Mouse (Mus musculus): ENCODE measurements around the gene Cdh3. TPM values are rescaled to one million over a fixed set of nuclear protein-coding genes. Genes with fewer than 3 reads are reported as not detected.

Cdh3 gene
- 0.27 and 0.52 TPM in 2 replicates for total RNA-seq (2021)
- long read RNA-seq: 0 reads

GRCm38 (mm10) chr8:106510365-106510975, at the start of gene Cdh3:
Cdh3 (plus strand) TSS chr8:106510891.
- peak; percentile 14 for DNase-seq

DNA sequence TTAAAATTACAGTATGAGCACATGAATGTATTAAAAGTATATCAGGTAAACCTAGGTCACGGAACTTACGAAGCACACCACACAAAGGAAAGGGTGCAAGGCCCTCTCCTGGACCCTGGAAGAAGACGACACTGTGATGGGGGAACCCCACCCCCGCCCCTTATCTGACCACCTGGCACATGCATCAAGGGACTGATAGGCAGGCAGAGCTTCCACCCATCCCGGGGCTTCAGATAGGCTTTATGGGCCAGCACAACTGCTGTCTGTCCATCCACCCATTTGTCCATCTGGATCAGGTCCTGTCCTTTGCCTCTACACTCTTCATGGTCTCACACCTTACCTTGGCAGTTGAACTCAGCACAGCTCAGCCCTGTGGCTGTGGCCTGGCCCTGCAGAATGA, 48.6 kb upstream of the Cdh3 start:
- DNase-seq: no peak

DNA sequence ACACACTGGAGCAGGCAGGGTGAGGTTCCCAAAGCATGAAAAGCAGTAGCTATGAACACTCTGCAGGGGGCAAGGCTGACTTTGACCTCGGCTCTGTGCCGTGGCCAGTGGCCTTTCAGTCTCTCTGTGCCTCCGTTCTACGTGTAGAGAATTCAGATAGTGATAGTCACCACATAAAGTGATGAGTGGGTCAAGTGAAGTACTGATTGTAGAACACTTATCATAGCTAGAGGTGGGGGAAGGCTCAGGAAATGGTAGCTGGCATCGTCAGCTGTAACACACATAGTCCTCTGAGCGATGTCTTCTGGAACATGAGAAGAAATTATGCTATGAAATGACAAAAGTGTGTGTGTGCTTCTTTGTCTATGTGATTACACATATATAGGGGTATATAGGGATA, 46.9 kb upstream of the Cdh3 start:
- DNase-seq: no peak

GRCm38 (mm10) chr8:106469485-106469884, 41.2 kb upstream of the Cdh3 start:
- no peak for DNase-seq

- DNase-seq: no peak
Measured at GRCm38 (mm10) chr8:106474001-106474400, 36.7 kb upstream of the Cdh3 start.

- no peak for DNase-seq
Measured at GRCm38 (mm10) chr8:106500018-106500685, 10.5 kb upstream of the Cdh3 start, which contains the start of gene 6030452D12Rik. 6030452D12Rik (plus strand) TSS chr8:106500522.

DNA sequence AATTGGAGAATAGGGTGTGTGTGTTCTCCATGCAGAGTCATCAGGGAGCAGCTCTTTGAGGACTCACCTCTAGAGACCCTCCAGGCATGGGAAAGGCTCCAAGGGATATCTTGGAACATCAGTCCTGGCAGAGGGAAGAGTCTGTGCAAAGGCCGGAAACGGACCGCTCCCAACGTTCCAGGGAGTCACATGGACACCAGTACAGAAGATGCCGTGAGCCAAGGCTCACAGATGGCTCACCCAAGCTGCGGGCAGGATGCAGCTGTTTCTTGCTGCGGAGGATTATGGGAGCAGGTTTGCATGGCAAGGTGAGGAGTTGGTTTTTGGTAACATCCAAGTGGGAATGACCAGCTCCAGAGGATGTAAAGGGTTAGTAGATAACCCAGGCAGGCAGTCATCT, 6.5 kb upstream of the Cdh3 start:
- DNase-seq: no peak

GRCm38 (mm10) chr8:106505328-106505965, 5.2 kb upstream of the Cdh3 start:
- no peak for DNase-seq

- DNase-seq: no peak
Measured at GRCm38 (mm10) chr8:106506106-106506505, 4.6 kb upstream of the Cdh3 start.

DNA sequence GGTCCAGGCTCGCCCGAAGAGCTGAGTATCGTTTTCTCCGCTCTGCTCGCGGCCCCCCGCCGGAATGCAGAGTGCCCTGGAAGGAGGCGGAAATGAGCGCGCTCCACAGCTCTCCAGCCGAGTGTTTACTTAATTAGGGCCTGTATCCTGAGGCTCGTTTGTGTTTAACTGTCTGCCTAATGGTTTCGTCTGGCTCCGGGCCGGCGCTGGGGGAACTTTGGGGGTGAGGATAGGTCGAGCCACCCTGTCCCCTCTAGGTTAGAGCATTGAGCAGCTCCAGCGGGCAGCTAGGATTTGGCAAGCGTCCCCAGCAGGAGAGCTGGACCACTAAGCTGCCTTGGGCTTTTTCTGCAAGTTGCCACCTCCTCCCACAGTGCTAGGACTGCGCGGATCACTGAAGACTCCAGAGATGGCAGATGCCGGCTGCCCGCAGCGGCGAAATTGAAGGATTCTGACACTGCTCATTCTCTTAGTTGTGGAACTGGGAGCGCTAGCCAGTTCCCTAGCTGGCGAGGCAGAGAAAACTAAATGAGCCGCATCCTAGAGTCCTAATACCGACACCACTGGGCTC, 2.8 kb upstream of the Cdh3 start:
- DNase-seq: peak; percentile 17

- no peak for DNase-seq
Measured at GRCm38 (mm10) chr8:106508456-106508855, 2.2 kb upstream of the Cdh3 start.

- DNase-seq: no peak
Measured at GRCm38 (mm10) chr8:106509079-106509780, 1.5 kb upstream of the Cdh3 start.

GRCm38 (mm10) chr8:106511065-106511501, 392 bp downstream of the Cdh3 start:
- DNase-seq: no peak

GRCm38 (mm10) chr8:106511531-106512041, 895 bp downstream of the Cdh3 start:
- no peak for DNase-seq

GRCm38 (mm10) chr8:106512475-106513150, 1.9 kb downstream of the Cdh3 start:
- no peak for DNase-seq

- no peak for DNase-seq
Measured at GRCm38 (mm10) chr8:106515946-106516479, 5.3 kb downstream of the Cdh3 start.

- peak; percentile 30 for DNase-seq
Measured at GRCm38 (mm10) chr8:106516581-106516980, 5.9 kb downstream of the Cdh3 start.

DNA sequence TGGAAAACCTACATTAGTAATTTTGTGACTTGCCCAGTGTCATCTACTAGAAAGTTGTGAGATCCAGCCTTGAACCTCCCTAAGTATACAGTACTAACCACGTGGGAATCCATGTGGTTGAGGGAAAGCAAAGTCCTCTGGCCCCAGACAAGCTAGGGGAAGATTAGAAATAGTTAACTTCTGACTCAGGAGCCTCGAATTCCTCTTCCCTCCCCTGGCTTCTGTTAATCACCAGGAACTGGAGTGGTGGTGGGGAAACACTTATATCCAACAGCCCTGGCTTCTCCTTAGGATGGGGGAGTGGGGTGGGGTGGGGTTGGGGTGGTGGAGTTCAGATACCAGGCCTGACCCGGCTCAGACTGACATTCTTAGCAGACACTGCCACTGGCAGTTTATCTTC, 8.1 kb downstream of the Cdh3 start:
- DNase-seq: no peak

DNA sequence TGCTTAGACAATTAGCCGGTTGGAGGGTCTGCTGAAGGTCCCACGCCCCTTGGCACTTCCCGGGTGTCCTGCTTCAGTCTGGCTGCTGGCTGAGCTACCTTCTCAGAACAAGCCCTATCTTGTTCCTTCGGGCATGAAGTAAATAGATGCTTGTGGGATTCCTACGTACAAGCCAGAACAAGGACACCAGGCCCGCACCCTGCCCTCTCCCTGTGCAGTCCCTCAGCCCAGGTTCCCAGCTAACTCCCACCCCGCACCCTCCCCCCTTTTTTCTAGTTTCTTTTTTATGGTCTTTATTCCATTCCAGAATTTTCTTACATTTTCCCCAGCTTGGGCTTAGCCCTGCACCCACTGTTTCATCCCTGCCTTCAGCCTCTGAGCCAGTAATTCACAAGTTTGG, 9.9 kb downstream of the Cdh3 start:
- DNase-seq: no peak

- no peak for DNase-seq
Measured at GRCm38 (mm10) chr8:106521845-106522244, 11.2 kb downstream of the Cdh3 start.

DNA sequence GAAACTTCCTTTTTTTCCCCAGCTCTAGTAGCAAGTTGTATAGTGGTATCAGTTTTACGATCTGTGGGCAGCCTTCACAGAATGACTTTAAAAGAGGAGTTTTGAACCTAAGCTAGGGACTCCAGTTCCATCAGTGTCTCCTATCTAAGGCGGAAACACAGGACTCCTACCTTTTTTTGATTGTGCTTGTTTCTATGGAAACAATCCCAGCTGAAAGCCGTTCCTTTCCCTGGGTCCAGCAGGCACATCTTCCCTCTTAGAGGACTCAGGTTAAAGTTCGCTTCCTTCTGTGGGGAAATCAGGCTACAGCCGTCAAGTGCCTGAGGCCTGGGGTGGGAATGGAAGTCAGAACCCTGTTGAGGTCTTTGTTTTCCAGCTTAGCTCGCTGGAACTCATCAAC, 16.0 kb downstream of the Cdh3 start:
- no peak for DNase-seq

All from adrenal gland, postnatal 25 days (tissue).